Comparison of ENCODE assay signal across 8 mouse cellular contexts in the genomic region with DNA sequence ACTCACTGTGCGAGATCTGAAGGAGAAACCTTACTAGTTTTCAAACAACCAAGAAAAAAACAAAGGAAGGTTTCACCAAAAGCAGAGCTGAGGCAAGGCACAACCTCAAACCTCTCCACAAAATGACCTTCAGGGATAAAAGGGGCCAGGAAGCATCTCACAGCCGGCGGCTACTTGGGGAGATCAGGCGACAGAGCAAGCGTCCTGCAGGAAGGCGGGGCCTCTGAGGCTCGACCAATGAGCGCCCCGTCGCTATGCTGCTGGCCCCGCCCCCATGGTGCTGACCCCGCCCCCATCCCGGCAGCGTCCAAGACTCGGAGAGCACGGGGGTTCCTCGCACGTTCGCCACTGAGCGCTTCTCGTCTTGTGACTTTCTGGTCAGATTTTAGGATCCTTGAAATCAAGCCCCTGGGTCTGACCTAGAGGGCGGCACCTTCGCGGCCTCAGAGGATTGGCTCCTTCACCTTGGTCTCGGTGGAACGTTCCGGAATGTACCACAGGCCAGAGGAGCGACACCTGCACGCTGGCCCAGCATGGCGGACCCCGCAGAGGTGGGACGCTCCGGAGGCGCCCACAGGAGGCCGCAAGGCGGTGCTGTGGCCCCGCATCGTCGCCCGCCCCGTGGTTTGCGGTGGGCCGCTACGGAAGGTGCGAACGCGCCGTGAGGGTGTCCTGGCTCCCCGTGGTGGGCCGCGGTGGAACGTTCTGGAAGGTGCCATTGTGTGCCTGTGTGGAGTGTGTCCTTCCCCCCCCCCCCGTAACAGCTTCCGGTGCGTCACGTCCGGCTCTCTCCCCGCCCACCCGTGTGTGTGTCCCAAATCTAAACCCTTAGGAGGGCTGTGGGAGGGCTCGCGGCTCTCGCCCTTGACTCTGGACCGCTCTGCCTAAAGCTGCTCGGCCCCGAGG. TPM values are rescaled to one million over a fixed set of nuclear protein-coding genes. Genes with fewer than 3 reads are reported as not detected.
DNase-seq lines count a peak whose midpoint lies in the region; ATAC-seq and TF ChIP-seq lines count a peak whose summit lies in the region.

TSS of gene Slc35e2 (plus strand) at position 326 of the 906 bp plus-strand sequence.

- H3K9me3 ChIP-seq in embryonic facial prominence, embryonic 15.5 days (replicated peaks) = no peaks in the 10 kb centered on the region
- no peaks in the 10 kb centered on the region for H3K9me3 ChIP-seq in kidney, embryonic 14.5 days (ENCODE audit: control insufficient read depth, low read length)
- no peaks in the 10 kb centered on the region for H3K9me3 ChIP-seq in limb, embryonic 15.5 days

- H3K27ac ChIP-seq in bone marrow, adult 2 months (ENCODE audit: control insufficient read depth, insufficient read depth, low read depth, low read length, poor library complexity) = peak within 1 kb of the TSS; percentile 91
- H3K27ac ChIP-seq in embryonic facial prominence, embryonic 15.5 days (replicated peaks) = peak within 1 kb of the TSS; percentile 99
- H3K27ac ChIP-seq in kidney, embryonic 14.5 days (ENCODE audit: low read depth, low read length) = peak within 1 kb of the TSS; percentile 95
- H3K27ac ChIP-seq in limb, embryonic 15.5 days = peak within 1 kb of the TSS; percentile 100

- H3K4me1 ChIP-seq in bone marrow, adult 2 months (ENCODE audit: control insufficient read depth, insufficient read depth, low read length) = peaks cover 1% of the 10 kb centered on the region; the same call in 1 of the 2 replicates
- peaks cover 15% of the 10 kb centered on the region for H3K4me1 ChIP-seq in embryonic facial prominence, embryonic 15.5 days
- peaks cover 6% of the 10 kb centered on the region for H3K4me1 ChIP-seq in kidney, embryonic 14.5 days (ENCODE audit: control insufficient read depth, insufficient read depth, low read length)
- peaks cover 12% of the 10 kb centered on the region for H3K4me1 ChIP-seq in limb, embryonic 15.5 days

- ATAC-seq in embryonic facial prominence, embryonic 15.5 days (ENCODE audit: insufficient number of reproducible peaks, low FRiP score, low TSS enrichment, low read depth) = peak; percentile 94
- ATAC-seq in kidney, embryonic 14.5 days (ENCODE audit: low FRiP score, low TSS enrichment) = peak; percentile 96
- peak; percentile 92 for ATAC-seq in limb, embryonic 15.5 days (ENCODE audit: insufficient number of reproducible peaks, low FRiP score, low TSS enrichment, low read depth)

- TF ChIP-seq POLR2A in bone marrow, adult 2 months (IDR thresholded peaks at IDR 0.05; ENCODE audit: borderline replicate concordance, control insufficient read depth, low read depth, low read length) = peak; percentile 60

- 0 out of 2 replicates have a peak, but pooled peaks have one; percentile 16 for TF ChIP-seq CTCF in bone marrow, adult 2 months (IDR thresholded peaks at IDR 0.05; ENCODE audit: control insufficient read depth, insufficient read depth, low read length)

- H3K27me3 ChIP-seq in embryonic facial prominence, embryonic 15.5 days = no peaks in the 10 kb centered on the region
- H3K27me3 ChIP-seq in kidney, embryonic 14.5 days (ENCODE audit: control insufficient read depth, insufficient read depth, low read length) = no peaks in the 10 kb centered on the region
- H3K27me3 ChIP-seq in limb, embryonic 15.5 days = no peaks in the 10 kb centered on the region

- peak within 1 kb of the TSS; percentile 88 for H3K9ac ChIP-seq in embryonic facial prominence, embryonic 15.5 days
- peak within 1 kb of the TSS; percentile 74 for H3K9ac ChIP-seq in kidney, embryonic 14.5 days (ENCODE audit: low read depth, low read length)
- H3K9ac ChIP-seq in limb, embryonic 15.5 days = peak within 1 kb of the TSS; percentile 92

- H3K36me3 ChIP-seq in embryonic facial prominence, embryonic 15.5 days = peaks cover 10% of the 10 kb centered on the region; the same call in 1 of the 2 replicates
- peaks cover 15% of the 10 kb centered on the region; the same call in 1 of the 2 replicates for H3K36me3 ChIP-seq in kidney, embryonic 14.5 days (ENCODE audit: control insufficient read depth, insufficient read depth, low read length)
- H3K36me3 ChIP-seq in limb, embryonic 15.5 days = peaks cover 14% of the 10 kb centered on the region

- under 1% methylated on average over 65 of the region's 65 CpGs for WGBS in bone marrow, adult 2 months
- WGBS in embryonic facial prominence, embryonic 15.5 days = under 1% methylated on average over 65 of the region's 65 CpGs
- whole genome bisulfite sequencing in kidney, embryonic 14.5 days = under 1% methylated on average over 65 of the region's 65 CpGs
- under 1% methylated on average over 61 of the region's 65 CpGs for WGBS in limb, embryonic 15.5 days

- peak within 1 kb of the TSS; percentile 75 for H3K4me3 ChIP-seq in bone marrow, adult 2 months (replicated peaks; ENCODE audit: control insufficient read depth, low read depth, low read length)
- H3K4me3 ChIP-seq in embryonic facial prominence, embryonic 15.5 days (replicated peaks) = peak within 1 kb of the TSS; percentile 95
- peak within 1 kb of the TSS; percentile 93 for H3K4me3 ChIP-seq in kidney, embryonic 14.5 days (ENCODE audit: low read length)
- peak within 1 kb of the TSS; percentile 98 for H3K4me3 ChIP-seq in limb, embryonic 15.5 days

- peak within 1 kb of the TSS; percentile 90 for H3K4me2 ChIP-seq in embryonic facial prominence, embryonic 15.5 days (replicated peaks)
- peak within 1 kb of the TSS; percentile 93 for H3K4me2 ChIP-seq in kidney, embryonic 14.5 days (replicated peaks; ENCODE audit: low read depth, low read length)
- peak within 1 kb of the TSS; percentile 88 for H3K4me2 ChIP-seq in limb, embryonic 15.5 days

- DNase-seq in 416B (ENCODE audit: low read depth) = peak; percentile 98
- DNase-seq in heart, adult 9 months (ENCODE audit: low spot score in 2 of 2) = peak; percentile 88 to 96
- DNase-seq in monocyte, adult 2 months (ENCODE audit: low read depth in 1 of 2, low spot score in 2 of 2) = peak; percentile 80 to 96
- peak; percentile 85 to 89 for DNase-seq in spleen, postnatal 36 days (ENCODE audit: low spot score in 2 of 2)

RNA-seq across cellular contexts. Expression of gene Slc35e2, which starts in this region (rescaled TPM):
- polyA plus RNA-seq in bone marrow, adult 2 months (2011; ENCODE audit: insufficient read depth, insufficient read length, low replicate concordance, missing spikeins) = 7.4 and 8.4 TPM in 2 replicates
- 7.7 and 9.3 TPM in 2 replicates for polyA plus RNA-seq in embryonic facial prominence, embryonic 15.5 days (2015; fragmentation: Nextera tagmentation; extraction: Ambion mirVana)
- 7.7 and 10.3 TPM in 2 replicates for polyA plus RNA-seq in kidney, embryonic 14.5 days (2014; fragmentation: Nextera tagmentation; extraction: Ambion mirVana)
- 6.8 and 7.4 TPM in 2 replicates for polyA plus RNA-seq in limb, embryonic 15.5 days (2015; fragmentation: Nextera tagmentation; extraction: Ambion mirVana)

Comparison
In these comparisons a context has a peak if more than half of its experiments do, and no peak if none do; other contexts are left out.
1. Peak in every context shown above with its lines: DNase-seq, ATAC-seq, H3K4me3 ChIP-seq and H3K27ac ChIP-seq.